Mouse (Mus musculus) erythroblast, embryonic 14.5 days (primary cell): ENCODE data around the gene Selenoo. TPM values are rescaled to one million over a fixed set of nuclear protein-coding genes. Genes with fewer than 3 reads are reported as not detected.

Source experiments
- H3K27me3 ChIP-seq: 2 replicates; pipeline ENCODE4 v1.6.1; 2012; ENCODE audit warnings: inconsistent platforms; ENCODE audit not compliant: control insufficient read depth
- H3K36me3 ChIP-seq: 2 replicates; pipeline ENCODE4 v1.6.1; 2012; ENCODE audit warnings: mild to moderate bottlenecking, inconsistent platforms; ENCODE audit not compliant: control insufficient read depth
- H3K4me1 ChIP-seq: 2 replicates; pipeline ENCODE4 v1.6.1; 2012; ENCODE audit warnings: inconsistent platforms; ENCODE audit not compliant: control insufficient read depth
- H3K4me3 ChIP-seq: replicated peaks from 2 replicates; pipeline ENCODE3; 2012; ENCODE audit warnings: moderate library complexity, mild to moderate bottlenecking, inconsistent platforms
- H3K9me3 ChIP-seq: 2 replicates; pipeline ENCODE4 v1.6.1; 2012; ENCODE audit warnings: low read length, inconsistent platforms, mixed read lengths; ENCODE audit not compliant: control insufficient read depth
- GATA1 ChIP-seq: IDR thresholded peaks from 2 replicates; pipeline ENCODE4 v1.6.1; 2012; ENCODE audit warnings: low read length, inconsistent platforms, mixed read lengths
- TAL1 ChIP-seq: IDR thresholded peaks from 3 replicates; pipeline ENCODE4 v1.6.1; 2012; ENCODE audit warnings: low read length, inconsistent platforms, mixed read lengths
- polyA plus RNA-seq: library from polyadenylated mRNA; stranded (reverse); fragments of >175 nt; gene quantifications from 2 replicates; pipeline ENCODE4 v1.2.3, GENCODE M21; 2012

The Selenoo gene
- polyA plus RNA-seq, 1 experiment = 0.34 TPM

GRCm38 (mm10) chr15:89128382-89129350 lies 39.8 kb downstream of the Selenoo start, which contains the start of gene Hdac10:
Gene Hdac10, minus strand, starts transcription at chr15:89128700.
- TF ChIP-seq GATA1 = no peak; the same call in 1 of the 2 replicates
- no peak for TF ChIP-seq TAL1
- peak within 1 kb of the TSS; percentile 76 for H3K4me3 ChIP-seq
- peaks cover 9% of the 10 kb centered on the region for H3K27me3 ChIP-seq
- H3K9me3 ChIP-seq = no peaks in the 10 kb centered on the region
- H3K36me3 ChIP-seq = peaks cover 22% of the 10 kb centered on the region
- H3K4me1 ChIP-seq = peaks cover 34% of the 10 kb centered on the region

- Histone ChIP-seq H3K4me1 (peaks cover 24% of the 10 kb centered on the region), H3K4me3 (no peak overlapping the region), H3K9me3 (no peaks in the 10 kb centered on the region), H3K27me3 (peaks cover 16% of the 10 kb centered on the region), H3K36me3 (peaks cover 12% of the 10 kb centered on the region)
- TF ChIP-seq TAL1 (no peak), GATA1 (no peak)
Measured at GRCm38 (mm10) chr15:89130245-89130644, 41.4 kb downstream of the Selenoo start.

- H3K36me3 ChIP-seq = peaks cover 2% of the 10 kb centered on the region
- no peak overlapping the region for H3K4me3 ChIP-seq
- peaks cover 22% of the 10 kb centered on the region for H3K4me1 ChIP-seq
- H3K27me3 ChIP-seq = peaks cover 22% of the 10 kb centered on the region
- no peak for TF ChIP-seq TAL1
- TF ChIP-seq GATA1 = no peak
- H3K9me3 ChIP-seq = no peaks in the 10 kb centered on the region
Measured at GRCm38 (mm10) chr15:89131316-89131715, 42.4 kb downstream of the Selenoo start.

- Histone ChIP-seq H3K27me3 (peaks cover 67% of the 10 kb centered on the region), H3K36me3 (no peaks in the 10 kb centered on the region), H3K4me3 (no peak overlapping the region), H3K4me1 (no peaks in the 10 kb centered on the region), H3K9me3 (0 out of 2 replicates have a peak, but pooled peaks cover 2% of the 10 kb centered on the region)
- no peak for TF ChIP-seq TAL1
Measured at GRCm38 (mm10) chr15:89136461-89137155, 47.7 kb downstream of the Selenoo start.

- TF ChIP-seq GATA1 = no peak
- no peak for TF ChIP-seq TAL1
- Histone ChIP-seq H3K36me3 (no peaks in the 10 kb centered on the region), H3K27me3 (peaks cover 77% of the 10 kb centered on the region), H3K4me3 (no peak overlapping the region), H3K9me3 (0 out of 2 replicates have a peak, but pooled peaks cover 2% of the 10 kb centered on the region), H3K4me1 (no peaks in the 10 kb centered on the region)
Measured at GRCm38 (mm10) chr15:89137378-89138045, 48.6 kb downstream of the Selenoo start.

GRCm38 (mm10) chr15:89138046-89138405 lies 49.1 kb downstream of the Selenoo start:
- no peak overlapping the region for H3K4me3 ChIP-seq
- H3K9me3 ChIP-seq = 0 out of 2 replicates have a peak, but pooled peaks cover 2% of the 10 kb centered on the region
- H3K36me3 ChIP-seq = no peaks in the 10 kb centered on the region
- H3K27me3 ChIP-seq = peaks cover 80% of the 10 kb centered on the region
- H3K4me1 ChIP-seq = no peaks in the 10 kb centered on the region
- TF ChIP-seq TAL1 (no peak), GATA1 (no peak)

- Histone ChIP-seq H3K36me3 (no peaks in the 10 kb centered on the region), H3K27me3 (peaks cover 82% of the 10 kb centered on the region), H3K4me1 (no peaks in the 10 kb centered on the region), H3K4me3 (no peak overlapping the region), H3K9me3 (0 out of 2 replicates have a peak, but pooled peaks cover 2% of the 10 kb centered on the region)
- TF ChIP-seq TAL1 = no peak
- no peak for TF ChIP-seq GATA1
Measured at GRCm38 (mm10) chr15:89138531-89138930, 49.6 kb downstream of the Selenoo start.

GRCm38 (mm10) chr15:89140048-89140658 lies 51.3 kb downstream of the Selenoo start:
- Histone ChIP-seq H3K36me3 (no peaks in the 10 kb centered on the region), H3K9me3 (0 out of 2 replicates have a peak, but pooled peaks cover 2% of the 10 kb centered on the region), H3K4me1 (no peaks in the 10 kb centered on the region), H3K27me3 (peaks cover 90% of the 10 kb centered on the region), H3K4me3 (no peak overlapping the region)
- no peak for TF ChIP-seq GATA1
- TF ChIP-seq TAL1 = no peak
